Mouse (Mus musculus): ENCODE data around the gene Gm20547. TPM values are rescaled to one million over a fixed set of nuclear protein-coding genes. Genes with fewer than 3 reads are reported as not detected.

The Gm20547 gene
- polyA plus RNA-seq, 1 experiment: 0.03 TPM

DNA sequence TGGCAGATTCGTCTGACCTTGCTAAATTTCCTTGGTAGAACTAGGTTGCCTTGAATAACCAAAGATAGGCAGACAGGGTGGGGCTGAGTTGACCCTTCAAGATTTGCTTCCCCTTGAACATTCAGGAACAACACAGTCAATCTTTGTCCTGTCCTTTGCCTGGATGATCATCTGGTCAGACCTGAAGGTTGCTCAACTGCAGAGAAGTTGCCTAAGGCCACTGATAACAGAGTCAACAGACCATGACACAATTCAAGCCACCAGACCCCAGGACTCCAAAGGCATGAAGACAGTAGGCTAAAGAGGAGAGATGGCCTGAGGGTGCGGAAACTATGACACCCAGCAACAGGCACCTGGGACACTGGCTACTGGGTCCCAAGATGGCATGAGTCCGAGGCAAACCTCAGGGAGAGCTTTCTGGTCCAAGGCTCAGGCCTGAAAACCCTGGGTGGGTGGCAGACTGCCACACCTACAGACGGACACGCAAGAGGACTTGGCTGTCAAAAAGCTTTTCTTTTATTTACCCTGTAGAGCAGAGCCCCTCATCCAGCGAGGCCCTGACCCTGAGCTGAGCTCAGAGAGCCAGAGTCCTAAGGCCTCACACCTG, 73.1 kb downstream of the Gm20547 start:
- Histone ChIP-seq H3K27ac (ENCODE audit: control insufficient read depth, insufficient read depth, low read length) (no peak overlapping the region), H3K36me3 (ENCODE audit: control insufficient read depth, insufficient read depth, low read length) (no peaks in the 10 kb centered on the region), H3K4me1 (replicated peaks; ENCODE audit: control insufficient read depth, insufficient read depth, low read length) (no peaks in the 10 kb centered on the region), H3K4me3 (ENCODE audit: control insufficient read depth, insufficient read depth, low read length) (no peak overlapping the region), H3K27me3 (ENCODE audit: control insufficient read depth, insufficient read depth, low read length) (no peaks in the 10 kb centered on the region)
- WGBS: 92% methylated on average over 6 of the region's 6 CpGs
- no peak for DNase-seq
- TF ChIP-seq POLR2A (IDR thresholded peaks at IDR 0.05; ENCODE audit: control insufficient read depth, extremely low read depth, insufficient read depth, low read length, poor library complexity): no peak
- TF ChIP-seq CTCF (IDR thresholded peaks at IDR 0.05; ENCODE audit: borderline replicate concordance, control insufficient read depth, extremely low read depth, insufficient read depth, low read length, poor library complexity): no peak

DNA sequence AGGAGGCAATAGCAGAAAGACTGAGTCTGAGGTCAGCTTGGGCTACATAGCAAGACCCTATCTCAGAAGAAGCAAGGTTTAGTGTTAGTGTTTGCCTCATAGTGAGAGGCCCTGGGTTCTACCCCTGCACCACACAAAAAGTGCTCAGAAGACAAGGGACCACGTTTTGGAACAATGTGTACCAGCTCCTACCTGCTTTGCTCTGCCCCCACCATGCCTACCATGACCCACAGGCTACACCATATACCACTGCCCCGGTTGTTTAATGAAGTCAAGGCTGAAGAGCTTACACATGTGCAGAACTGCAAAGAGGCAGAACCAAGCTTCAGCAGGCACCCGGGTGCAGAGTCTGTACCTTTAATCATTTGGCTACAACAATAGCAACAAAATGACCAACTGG, 74.7 kb downstream of the Gm20547 start:
- no peaks in the 10 kb centered on the region for H3K27me3 ChIP-seq (ENCODE audit: control insufficient read depth, insufficient read depth, low read length)
- WGBS: 67% methylated on average over 3 of the region's 3 CpGs
- no peak overlapping the region for H3K27ac ChIP-seq (ENCODE audit: control insufficient read depth, insufficient read depth, low read length)
- H3K4me1 ChIP-seq (replicated peaks; ENCODE audit: control insufficient read depth, insufficient read depth, low read length): no peaks in the 10 kb centered on the region
- no peak for DNase-seq
- no peaks in the 10 kb centered on the region for H3K36me3 ChIP-seq (ENCODE audit: control insufficient read depth, insufficient read depth, low read length)
- no peak overlapping the region for H3K4me3 ChIP-seq (ENCODE audit: control insufficient read depth, insufficient read depth, low read length)
- no peak for TF ChIP-seq POLR2A (IDR thresholded peaks at IDR 0.05; ENCODE audit: control insufficient read depth, extremely low read depth, insufficient read depth, low read length, poor library complexity)
- no peak for TF ChIP-seq CTCF (IDR thresholded peaks at IDR 0.05; ENCODE audit: borderline replicate concordance, control insufficient read depth, extremely low read depth, insufficient read depth, low read length, poor library complexity)

Other genes with a start within 250 kb of the Gm20547 start
- gene Fkbpl, start 237.3 kb downstream of the Gm20547 start, polyA plus RNA-seq (2012; rRNA removed): 3.4 and 5.8 TPM in 2 replicates
- gene Atf6b, start 234.9 kb downstream of the Gm20547 start, polyA plus RNA-seq (2012; rRNA removed): 160 and 169 TPM in 2 replicates
- gene Tnxb, start 211.5 kb downstream of the Gm20547 start, polyA plus RNA-seq (2012; rRNA removed): 4.5 and 5.7 TPM in 2 replicates
- 11.8 and 15.2 TPM in 2 replicates for gene C4b, start 138.2 kb downstream of the Gm20547 start, polyA plus RNA-seq (2012; rRNA removed)
- gene Cyp21a1, start 77.5 kb downstream of the Gm20547 start, polyA plus RNA-seq (2012; rRNA removed): 0.09 and 0.16 TPM in 2 replicates
- gene Stk19, start 45.1 kb downstream of the Gm20547 start, polyA plus RNA-seq (2012; rRNA removed): 62.2 and 80.8 TPM in 2 replicates
- 95.7 and 115 TPM in 2 replicates for gene Dxo, start 45.0 kb downstream of the Gm20547 start, polyA plus RNA-seq (2012; rRNA removed)
- 209 TPM in 2 replicates for gene Skiv2l, start 31.8 kb downstream of the Gm20547 start, polyA plus RNA-seq (2012; rRNA removed)
- 26.1 and 33.4 TPM in 2 replicates for gene Nelfe, start 31.7 kb downstream of the Gm20547 start, polyA plus RNA-seq (2012; rRNA removed)
- 12.3 and 14.9 TPM in 2 replicates for gene Cfb, start 19.5 kb downstream of the Gm20547 start, polyA plus RNA-seq (2012; rRNA removed)
- gene Zbtb12, start 2.6 kb downstream of the Gm20547 start, polyA plus RNA-seq (2012; rRNA removed): 15.0 and 16.3 TPM in 2 replicates
- 12.9 and 18.4 TPM in 2 replicates for gene C2, start 16.2 kb upstream of the Gm20547 start, polyA plus RNA-seq (2012; rRNA removed)
- gene Ehmt2, start 16.4 kb upstream of the Gm20547 start, polyA plus RNA-seq (2012; rRNA removed): 372 and 380 TPM in 2 replicates
- gene Slc44a4, start 32.4 kb upstream of the Gm20547 start, polyA plus RNA-seq (2012; rRNA removed): 0.33 and 0.59 TPM in 2 replicates
- gene Neu1, start 49.2 kb upstream of the Gm20547 start, polyA plus RNA-seq (2012; rRNA removed): 66.9 and 82.3 TPM in 2 replicates
- gene Hspa1b, start 77.2 kb upstream of the Gm20547 start, polyA plus RNA-seq (2012; rRNA removed): 22.7 and 26.5 TPM in 2 replicates
- not detected in 2 replicates for gene Gm20481, start 87.9 kb upstream of the Gm20547 start, polyA plus RNA-seq (2012; rRNA removed)
- gene Hspa1a, start 90.1 kb upstream of the Gm20547 start, polyA plus RNA-seq (2012; rRNA removed): 10.0 and 12.2 TPM in 2 replicates
- 0.06 and 0.28 TPM in 2 replicates for gene Hspa1l, start 90.7 kb upstream of the Gm20547 start, polyA plus RNA-seq (2012; rRNA removed)
- gene Lsm2, start 99.8 kb upstream of the Gm20547 start, polyA plus RNA-seq (2012; rRNA removed): 207 and 265 TPM in 2 replicates
- gene Vars, start 118.9 kb upstream of the Gm20547 start, polyA plus RNA-seq (2012; rRNA removed): 404 and 545 TPM in 2 replicates
- gene Vwa7, start 134.5 kb upstream of the Gm20547 start, polyA plus RNA-seq (2012; rRNA removed): 1.1 and 1.5 TPM in 2 replicates
- 12.3 and 18.3 TPM in 2 replicates for gene Sapcd1, start 146.0 kb upstream of the Gm20547 start, polyA plus RNA-seq (2012; rRNA removed)
- 15.5 and 20.0 TPM in 2 replicates for gene Msh5, start 164.7 kb upstream of the Gm20547 start, polyA plus RNA-seq (2012; rRNA removed)
- 316 and 321 TPM in 2 replicates for gene Clic1, start 167.9 kb upstream of the Gm20547 start, polyA plus RNA-seq (2012; rRNA removed)
- 54.0 and 55.3 TPM in 2 replicates for gene Ddah2, start 177.0 kb upstream of the Gm20547 start, polyA plus RNA-seq (2012; rRNA removed)
- gene Ly6g6c, start 183.3 kb upstream of the Gm20547 start, polyA plus RNA-seq (2012; rRNA removed): 3.6 and 5.0 TPM in 2 replicates
- gene Mpig6b, start 184.1 kb upstream of the Gm20547 start, polyA plus RNA-seq (2012; rRNA removed): 0.18 and 0.20 TPM in 2 replicates
- gene Ly6g6e, start 194.9 kb upstream of the Gm20547 start, polyA plus RNA-seq (2012; rRNA removed): 2.3 and 3.4 TPM in 2 replicates
- 0.59 and 1.5 TPM in 2 replicates for gene Ly6g6d, start 196.0 kb upstream of the Gm20547 start, polyA plus RNA-seq (2012; rRNA removed)
- 0.66 and 1.3 TPM in 2 replicates for gene Ly6g6f, start 203.6 kb upstream of the Gm20547 start, polyA plus RNA-seq (2012; rRNA removed)
- 191 and 202 TPM in 2 replicates for gene Abhd16a, start 207.2 kb upstream of the Gm20547 start, polyA plus RNA-seq (2012; rRNA removed)
- gene Ly6g5c, start 226.2 kb upstream of the Gm20547 start, polyA plus RNA-seq (2012; rRNA removed): 0.27 TPM in 1 of 2 replicates, not detected in the other
- 5.9 and 8.3 TPM in 2 replicates for gene Ly6g5b, start 233.4 kb upstream of the Gm20547 start, polyA plus RNA-seq (2012; rRNA removed)
- 35.2 and 37.8 TPM in 2 replicates for gene Gpank1, start 239.4 kb upstream of the Gm20547 start, polyA plus RNA-seq (2012; rRNA removed)
- gene Csnk2b, start 240.0 kb upstream of the Gm20547 start, polyA plus RNA-seq (2012; rRNA removed): 500 and 515 TPM in 2 replicates
- 12.9 and 16.0 TPM in 2 replicates for gene D17H6S53E, start 244.3 kb upstream of the Gm20547 start, polyA plus RNA-seq (2012; rRNA removed)